Mouse (Mus musculus): ENCODE results near the gene Atxn2. TPM values are rescaled to one million over a fixed set of nuclear protein-coding genes. Genes with fewer than 3 reads are reported as not detected.
A peak's percentile ranks its signal among the peaks of the same experiment; 100 is the strongest.
"Not testable (repeated sequence)": the region's sequence is repeated elsewhere in the genome, so short reads cannot be mapped to it uniquely, and the experiment has no call there.

The Atxn2 gene
- polyA plus RNA-seq, 1 experiment from 2014 or later: 66.8 TPM

DNA sequence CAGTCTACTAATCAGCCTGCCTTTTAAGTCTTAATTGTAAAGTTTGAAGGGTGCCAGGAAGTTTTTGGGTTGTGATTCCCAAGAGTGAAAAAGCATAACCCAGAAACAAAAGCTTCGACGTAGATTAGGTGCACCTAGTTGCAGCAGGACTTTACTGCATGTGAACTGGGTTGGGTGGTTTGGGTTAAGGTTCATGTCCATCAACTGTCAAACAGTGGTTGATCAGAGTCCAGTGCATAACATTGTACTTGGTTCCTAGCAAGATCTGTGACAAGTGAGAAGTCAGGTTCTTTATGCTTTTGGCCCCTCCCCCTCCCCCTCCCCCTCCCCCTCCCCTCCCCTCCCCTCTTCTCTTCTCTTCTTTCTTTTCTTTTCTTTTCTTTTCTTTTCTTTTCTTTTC, 31.8 kb downstream of the Atxn2 start:
- 86% methylated on average over 2 of the region's 2 CpGs for WGBS
- Histone ChIP-seq H3K36me3 (ENCODE audit: control insufficient read depth, insufficient read depth, low read length) (no peaks in the 10 kb centered on the region; the same call in 1 of the 2 replicates), H3K27me3 (ENCODE audit: control insufficient read depth, insufficient read depth, low read length) (no peaks in the 10 kb centered on the region), H3K4me2 (no peak overlapping the region), H3K9me3 (ENCODE audit: control insufficient read depth, low read length) (no peaks in the 10 kb centered on the region), H3K4me3 (ENCODE audit: low read depth, low read length) (no peak overlapping the region), H3K4me1 (ENCODE audit: control insufficient read depth, insufficient read depth, low read length) (no peaks in the 10 kb centered on the region), H3K27ac (ENCODE audit: low read depth, low read length) (no peak overlapping the region), H3K9ac (ENCODE audit: low read length) (no peak overlapping the region)
- DNase-seq (ENCODE audit: low spot score, missing footprints) (no peak), ATAC-seq (ENCODE audit: low FRiP score) (no peak)

DNA sequence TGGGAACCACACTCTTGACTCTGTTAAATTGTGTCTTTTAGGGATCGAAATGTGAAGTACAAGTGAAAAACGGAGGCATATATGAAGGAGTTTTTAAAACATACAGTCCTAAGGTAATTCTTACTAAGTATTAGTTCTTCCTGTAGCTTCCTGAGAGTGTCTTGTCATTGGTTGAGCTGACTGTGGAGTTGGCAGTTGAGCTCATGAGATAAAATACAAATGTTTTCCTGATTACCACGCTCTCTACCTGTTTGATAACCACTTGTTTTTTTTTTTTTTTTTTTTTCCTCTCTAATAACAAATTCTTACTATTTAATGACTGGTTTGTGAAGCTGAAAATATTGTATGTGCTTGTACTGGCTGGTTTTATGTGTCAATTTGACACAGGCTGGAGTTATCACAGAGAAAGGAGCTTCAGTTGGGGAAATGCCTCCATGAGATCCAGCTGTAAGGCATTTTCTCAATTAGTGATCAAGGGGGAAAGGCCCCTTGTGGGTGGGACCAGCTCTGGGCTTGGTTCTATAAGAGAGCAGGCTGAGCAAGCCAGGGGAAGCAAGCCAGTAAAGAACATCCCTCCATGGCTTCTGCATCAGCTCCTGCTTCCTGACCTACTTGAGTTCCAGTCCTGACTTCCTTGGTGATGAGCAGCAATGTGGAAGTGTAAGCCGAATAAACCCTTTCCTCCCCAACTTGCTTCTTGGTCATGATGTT, 36.9 kb downstream of the Atxn2 start:
- H3K27ac ChIP-seq (ENCODE audit: low read depth, low read length); H3K9me3 ChIP-seq (ENCODE audit: control insufficient read depth, low read length); H3K4me1 ChIP-seq (ENCODE audit: control insufficient read depth, insufficient read depth, low read length); H3K9ac ChIP-seq (ENCODE audit: low read length); H3K4me2 ChIP-seq; H3K27me3 ChIP-seq (ENCODE audit: control insufficient read depth, insufficient read depth, low read length); DNase-seq (ENCODE audit: low spot score, missing footprints); H3K4me3 ChIP-seq (ENCODE audit: low read depth, low read length); H3K36me3 ChIP-seq (ENCODE audit: control insufficient read depth, insufficient read depth, low read length); ATAC-seq (ENCODE audit: low FRiP score): not testable (repeated sequence)
- WGBS: 92% methylated on average over 4 of the region's 4 CpGs

DNA sequence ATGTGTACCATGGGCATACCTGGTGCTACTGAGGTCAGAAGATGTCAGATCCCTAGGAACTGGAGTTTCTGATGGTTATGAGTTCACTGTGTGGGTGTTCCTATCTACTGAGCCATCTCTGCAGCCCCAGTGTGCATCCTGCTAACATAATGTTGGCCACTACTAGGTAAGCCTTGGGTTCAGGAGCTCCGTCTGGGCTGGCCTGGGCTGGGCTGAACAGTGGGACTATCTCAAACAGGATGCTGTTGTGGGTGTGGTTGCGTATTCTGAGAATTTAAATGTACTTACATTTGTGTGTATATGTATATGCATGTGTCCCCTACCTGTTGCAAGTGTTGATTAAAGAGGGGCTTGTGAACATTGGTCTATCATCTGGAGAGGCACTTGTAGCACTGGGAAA, 38.5 kb downstream of the Atxn2 start:
- Histone ChIP-seq H3K27me3 (ENCODE audit: control insufficient read depth, insufficient read depth, low read length) (no peaks in the 10 kb centered on the region), H3K27ac (ENCODE audit: low read depth, low read length) (no peak overlapping the region), H3K9ac (ENCODE audit: low read length) (no peak overlapping the region), H3K4me1 (ENCODE audit: control insufficient read depth, insufficient read depth, low read length) (no peaks in the 10 kb centered on the region), H3K9me3 (ENCODE audit: control insufficient read depth, low read length) (no peaks in the 10 kb centered on the region), H3K4me3 (ENCODE audit: low read depth, low read length) (no peak overlapping the region), H3K36me3 (ENCODE audit: control insufficient read depth, insufficient read depth, low read length) (peaks cover 5% of the 10 kb centered on the region; the same call in 1 of the 2 replicates), H3K4me2 (no peak overlapping the region)
- WGBS: 95% methylated on average over 2 of the region's 2 CpGs
- ATAC-seq (ENCODE audit: low FRiP score): no peak
- DNase-seq (ENCODE audit: low spot score, missing footprints): no peak

DNA sequence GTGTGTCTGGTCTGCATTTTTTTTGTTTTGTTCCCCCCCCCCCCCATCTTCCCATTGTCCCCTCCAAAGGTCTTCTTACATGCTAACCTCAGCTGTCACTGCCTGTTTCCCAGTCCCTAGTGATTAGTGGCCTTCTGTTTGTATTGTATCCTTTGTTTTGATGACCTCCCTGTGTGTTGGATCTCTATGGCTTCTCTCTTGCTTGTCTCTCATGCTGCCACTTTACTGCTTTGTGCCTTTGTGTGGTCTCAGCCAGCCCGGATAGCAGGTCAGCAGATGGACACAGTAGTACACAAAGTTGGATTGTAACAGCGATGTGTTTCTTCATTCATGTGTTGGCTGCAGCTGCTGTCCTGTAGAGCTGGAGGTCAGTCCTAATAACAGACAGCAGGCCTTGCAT, 46.8 kb downstream of the Atxn2 start:
- H3K36me3 ChIP-seq (ENCODE audit: control insufficient read depth, insufficient read depth, low read length): 0 out of 2 replicates have a peak, but pooled peaks cover 4% of the 10 kb centered on the region

DNA sequence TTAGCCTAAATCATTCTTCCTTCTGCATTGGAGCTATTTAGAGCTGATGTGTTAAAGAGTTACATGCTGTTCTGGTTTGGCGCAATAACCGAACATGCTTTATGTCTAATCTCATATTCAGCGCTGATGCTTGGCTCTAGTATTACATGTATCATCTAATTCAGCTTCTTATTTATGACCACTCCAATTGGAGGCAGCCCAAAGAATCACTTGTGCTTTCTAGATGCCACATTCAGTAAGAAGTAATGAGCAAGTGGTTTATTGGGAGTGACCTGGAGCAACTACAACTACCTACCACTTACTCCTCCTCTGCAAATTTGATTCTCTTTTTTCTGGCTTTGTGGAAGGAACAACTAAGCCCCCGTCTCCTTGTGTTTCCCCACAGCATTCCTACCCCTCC, 47.2 kb downstream of the Atxn2 start:
- ATAC-seq (ENCODE audit: low FRiP score) (no peak), DNase-seq (ENCODE audit: low spot score, missing footprints) (peak; percentile 87)
- no peak overlapping the region for H3K4me3 ChIP-seq (ENCODE audit: low read depth, low read length)
- H3K36me3 ChIP-seq (ENCODE audit: control insufficient read depth, insufficient read depth, low read length): 0 out of 2 replicates have a peak, but pooled peaks cover 3% of the 10 kb centered on the region
- H3K4me1 ChIP-seq (ENCODE audit: control insufficient read depth, insufficient read depth, low read length): no peaks in the 10 kb centered on the region; the same call in 1 of the 2 replicates
- H3K27me3 ChIP-seq (ENCODE audit: control insufficient read depth, insufficient read depth, low read length): no peaks in the 10 kb centered on the region
- H3K4me2 ChIP-seq: no peak overlapping the region
- H3K9ac ChIP-seq (ENCODE audit: low read length): no peak overlapping the region
- H3K9me3 ChIP-seq (ENCODE audit: control insufficient read depth, low read length): no peaks in the 10 kb centered on the region
- no peak overlapping the region for H3K27ac ChIP-seq (ENCODE audit: low read depth, low read length)
- 89% methylated on average over 4 of the region's 4 CpGs for WGBS

More for the DNA sequence above, 46.8 kb downstream of the Atxn2 start:
- ATAC-seq (ENCODE audit: low FRiP score): peak; percentile 50; the same call in 1 of the 2 replicates
- Histone ChIP-seq H3K4me2 (no peak overlapping the region), H3K9me3 (ENCODE audit: control insufficient read depth, low read length) (no peaks in the 10 kb centered on the region), H3K27ac (ENCODE audit: low read depth, low read length) (no peak overlapping the region), H3K27me3 (ENCODE audit: control insufficient read depth, insufficient read depth, low read length) (no peaks in the 10 kb centered on the region), H3K4me1 (ENCODE audit: control insufficient read depth, insufficient read depth, low read length) (no peaks in the 10 kb centered on the region; the same call in 1 of the 2 replicates), H3K4me3 (ENCODE audit: low read depth, low read length) (no peak overlapping the region), H3K9ac (ENCODE audit: low read length) (no peak overlapping the region)
- DNase-seq (ENCODE audit: low spot score, missing footprints): peak; percentile 83
- WGBS: 45% methylated on average over 2 of the region's 2 CpGs

DNA sequence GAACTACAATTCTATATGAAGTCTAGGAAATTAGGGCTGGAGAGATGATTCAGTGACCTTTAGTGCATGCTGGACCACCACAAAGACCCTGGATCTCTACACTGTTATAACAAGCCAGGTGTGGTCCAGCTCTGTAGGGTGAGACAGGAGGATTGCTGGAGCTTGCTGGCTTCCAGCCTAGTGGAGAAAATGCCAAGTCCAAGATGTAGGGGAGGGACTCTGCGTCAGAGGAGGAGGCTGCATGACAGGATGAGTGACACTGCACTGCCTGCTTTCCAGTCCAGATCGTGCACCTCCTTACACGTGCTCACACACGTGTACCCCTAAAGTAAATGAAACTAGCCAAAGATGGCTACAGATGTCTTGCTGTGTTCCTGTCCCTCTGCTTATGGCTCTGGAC, 48.8 kb downstream of the Atxn2 start:
- Histone ChIP-seq H3K9ac (ENCODE audit: low read length) (no peak overlapping the region), H3K4me1 (ENCODE audit: control insufficient read depth, insufficient read depth, low read length) (no peaks in the 10 kb centered on the region; the same call in 1 of the 2 replicates), H3K9me3 (ENCODE audit: control insufficient read depth, low read length) (no peaks in the 10 kb centered on the region), H3K27ac (ENCODE audit: low read depth, low read length) (no peak overlapping the region), H3K27me3 (ENCODE audit: control insufficient read depth, insufficient read depth, low read length) (no peaks in the 10 kb centered on the region), H3K36me3 (ENCODE audit: control insufficient read depth, insufficient read depth, low read length) (0 out of 2 replicates have a peak, but pooled peaks cover 2% of the 10 kb centered on the region), H3K4me3 (ENCODE audit: low read depth, low read length) (no peak overlapping the region), H3K4me2 (no peak overlapping the region)
- ATAC-seq (ENCODE audit: low FRiP score) (no peak), DNase-seq (ENCODE audit: low spot score, missing footprints) (no peak)
- WGBS: 91% methylated on average over 4 of the region's 4 CpGs

DNA sequence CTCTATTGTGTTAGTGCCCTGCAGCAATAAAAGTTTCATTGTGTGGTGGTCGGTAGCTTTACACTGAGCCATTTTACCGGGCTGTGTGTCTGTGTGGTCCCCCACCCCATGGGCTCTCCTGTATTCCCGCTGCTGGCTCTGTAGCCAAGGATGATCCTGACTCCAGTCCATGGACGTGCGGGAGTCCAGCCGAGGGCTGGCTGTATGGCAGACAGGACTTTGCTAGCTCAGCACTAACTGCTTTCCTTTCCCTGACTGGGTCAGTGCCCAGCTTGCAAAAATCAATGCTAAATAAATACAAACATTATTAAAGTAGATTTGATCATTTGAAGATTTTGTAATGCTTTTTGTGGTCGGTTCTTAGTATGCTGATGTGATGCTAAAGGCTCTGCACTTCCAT, 50.3 kb downstream of the Atxn2 start:
- no peak overlapping the region for H3K4me2 ChIP-seq
- H3K36me3 ChIP-seq (ENCODE audit: control insufficient read depth, insufficient read depth, low read length): 0 out of 2 replicates have a peak, but pooled peaks cover 2% of the 10 kb centered on the region
- no peak overlapping the region for H3K27ac ChIP-seq (ENCODE audit: low read depth, low read length)
- H3K4me1 ChIP-seq (ENCODE audit: control insufficient read depth, insufficient read depth, low read length): no peaks in the 10 kb centered on the region; the same call in 1 of the 2 replicates
- H3K27me3 ChIP-seq (ENCODE audit: control insufficient read depth, insufficient read depth, low read length): no peaks in the 10 kb centered on the region
- H3K9ac ChIP-seq (ENCODE audit: low read length): no peak overlapping the region
- ATAC-seq (ENCODE audit: low FRiP score): no peak
- DNase-seq (ENCODE audit: low spot score, missing footprints): no peak
- WGBS: 79% methylated on average over 7 of the region's 7 CpGs
- H3K9me3 ChIP-seq (ENCODE audit: control insufficient read depth, low read length): no peaks in the 10 kb centered on the region
- H3K4me3 ChIP-seq (ENCODE audit: low read depth, low read length): no peak overlapping the region

DNA sequence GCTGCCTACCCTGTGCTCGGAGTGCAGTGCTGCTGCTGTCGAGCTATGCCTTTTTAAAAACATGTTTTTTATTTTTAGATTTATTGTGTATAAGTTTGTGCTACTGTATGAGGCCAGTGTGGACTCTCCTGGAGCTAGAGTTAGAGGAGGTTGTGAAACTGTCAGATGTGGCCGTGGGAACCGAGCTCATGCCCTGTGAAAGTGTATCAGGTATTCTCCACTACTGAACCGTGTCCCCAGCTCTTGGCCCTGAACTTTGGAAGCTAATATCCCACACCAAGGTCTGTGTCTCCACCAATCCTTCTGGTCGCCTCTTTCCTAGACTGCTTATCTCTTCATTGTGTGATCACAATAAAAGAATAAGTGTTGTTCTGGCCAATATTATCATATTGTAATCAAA, 51.8 kb downstream of the Atxn2 start:
- Histone ChIP-seq H3K4me3 (ENCODE audit: low read depth, low read length) (no peak overlapping the region), H3K4me1 (ENCODE audit: control insufficient read depth, insufficient read depth, low read length) (no peaks in the 10 kb centered on the region; the same call in 1 of the 2 replicates), H3K4me2 (no peak overlapping the region), H3K36me3 (ENCODE audit: control insufficient read depth, insufficient read depth, low read length) (0 out of 2 replicates have a peak, but pooled peaks cover 2% of the 10 kb centered on the region), H3K27ac (ENCODE audit: low read depth, low read length) (no peak overlapping the region), H3K27me3 (ENCODE audit: control insufficient read depth, insufficient read depth, low read length) (no peaks in the 10 kb centered on the region), H3K9me3 (ENCODE audit: control insufficient read depth, low read length) (no peaks in the 10 kb centered on the region), H3K9ac (ENCODE audit: low read length) (no peak overlapping the region)
- WGBS: 95% methylated on average over 6 of the region's 6 CpGs
- DNase-seq (ENCODE audit: low spot score, missing footprints): no peak
- ATAC-seq (ENCODE audit: low FRiP score): no peak

DNA sequence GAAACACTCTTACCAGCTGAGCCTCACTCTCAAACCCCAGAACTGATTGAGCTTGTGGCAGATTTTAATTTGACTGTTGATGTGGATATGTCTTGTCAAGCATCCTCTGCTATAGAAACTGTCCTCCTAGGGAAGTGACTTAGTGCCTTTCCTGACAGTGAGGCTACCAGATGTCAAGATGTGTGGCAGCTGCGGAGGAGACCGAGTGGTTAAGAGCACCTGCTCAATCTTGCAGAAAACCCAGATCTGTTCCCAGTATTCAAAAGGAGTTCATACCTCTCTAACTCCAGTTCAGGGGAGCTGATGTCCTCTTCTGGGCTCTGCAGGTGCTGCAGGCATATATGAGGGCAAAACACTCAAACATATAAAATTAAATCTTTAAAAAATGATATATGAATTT, 53.9 kb downstream of the Atxn2 start:
- ATAC-seq (ENCODE audit: low FRiP score) (no peak), DNase-seq (ENCODE audit: low spot score, missing footprints) (no peak)
- Histone ChIP-seq H3K4me1 (ENCODE audit: control insufficient read depth, insufficient read depth, low read length) (no peaks in the 10 kb centered on the region), H3K36me3 (ENCODE audit: control insufficient read depth, insufficient read depth, low read length) (no peaks in the 10 kb centered on the region), H3K4me3 (ENCODE audit: low read depth, low read length) (no peak overlapping the region), H3K27me3 (ENCODE audit: control insufficient read depth, insufficient read depth, low read length) (no peaks in the 10 kb centered on the region), H3K4me2 (no peak overlapping the region), H3K27ac (ENCODE audit: low read depth, low read length) (no peak overlapping the region), H3K9ac (ENCODE audit: low read length) (no peak overlapping the region), H3K9me3 (ENCODE audit: control insufficient read depth, low read length) (no peaks in the 10 kb centered on the region)
- 90% methylated on average over 2 of the region's 2 CpGs for WGBS
